Mouse (Mus musculus): Measurements from ENCODE around the gene Tmem18.

Gene Tmem18

GRCm38 (mm10) chr12:30584356-30584740 is at the start of gene Tmem18:
Gene Tmem18 (plus strand): TSS chr12:30584426.
- in situ Hi-C loops (cut with MboI, MseI), result loop anchor here (10.0 to 25.0 kb wide), 6 partner anchors 753 to 1947 kb away; partner anchors contain the start of genes Bcap29 (in 1 of the 2), Cbll1 (in 1 of the 2), Rnaseh1 (in 1 of the 2) and Rps7 (in 1 of the 2)

- in situ Hi-C loops (cut with MboI, MseI), result no loop called here
Measured at GRCm38 (mm10) chr12:30557349-30557748, 26.9 kb upstream of the Tmem18 start.

GRCm38 (mm10) chr12:30561411-30561810 is 22.8 kb upstream of the Tmem18 start:
- in situ Hi-C loops (cut with MboI, MseI), result no loop called here

GRCm38 (mm10) chr12:30572075-30572474 is 12.2 kb upstream of the Tmem18 start:
- in situ Hi-C loops (cut with MboI, MseI), result loop anchor here (5.0 to 10.0 kb wide), 2 partner anchors 510 to 527 kb away; no protein-coding TSS in a partner anchor

GRCm38 (mm10) chr12:30575952-30576351 is 8.3 kb upstream of the Tmem18 start:
- in situ Hi-C loops (cut with MboI, MseI), result loop anchor here (5.0 to 25.0 kb wide), 6 partner anchors 531 to 1939 kb away; partner anchors contain the start of genes Rnaseh1 (in 1 of the 2) and Rps7 (in 1 of the 2)

DNA sequence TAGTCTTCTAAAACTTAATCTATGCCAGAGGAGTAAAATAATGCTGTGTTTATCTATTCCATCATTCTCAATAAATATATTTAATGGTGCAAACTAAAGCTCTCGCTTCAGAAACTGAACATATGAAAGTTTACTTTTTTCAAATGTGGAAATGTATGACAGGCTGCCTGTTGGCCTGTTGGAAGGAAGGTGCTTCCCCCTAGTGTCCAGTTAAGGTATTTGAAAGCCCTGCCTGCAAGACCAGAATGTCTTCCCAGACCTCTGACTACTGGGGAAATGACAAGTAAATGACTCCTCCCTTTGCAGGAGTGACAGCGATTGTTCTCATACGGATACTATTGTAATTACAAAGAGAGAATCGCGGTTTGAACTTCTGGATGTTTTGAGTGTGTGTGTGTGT is 6.2 kb upstream of the Tmem18 start:
- in situ Hi-C loops (cut with MboI, MseI), result loop anchor here (5.0 to 25.0 kb wide), 6 partner anchors 533 to 1941 kb away; partner anchors contain the start of genes Rnaseh1 (in 1 of the 2) and Rps7 (in 1 of the 2)

DNA sequence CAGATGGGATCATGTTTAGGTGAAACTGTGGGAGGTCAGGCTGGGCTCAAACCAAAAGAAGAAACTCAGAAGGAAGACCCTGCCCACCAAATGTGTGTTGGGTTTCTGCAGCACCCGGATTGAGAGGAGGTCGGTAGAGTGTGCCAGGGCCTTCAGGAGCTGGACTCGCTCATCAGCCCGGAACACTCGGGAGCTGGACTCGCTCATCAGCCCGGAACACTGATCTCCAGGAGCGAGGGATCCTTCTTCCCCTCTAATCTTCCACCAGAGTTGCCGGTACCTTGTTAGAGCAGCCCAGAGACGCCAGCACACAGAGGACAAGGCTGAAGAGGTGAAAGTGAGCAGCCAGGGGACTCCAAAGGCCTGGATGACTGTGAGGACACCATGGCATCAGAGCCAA is 2.9 kb upstream of the Tmem18 start:
- in situ Hi-C loops (cut with MboI, MseI), result loop anchor here (10.0 to 25.0 kb wide), 6 partner anchors 756 to 1944 kb away; partner anchors contain the start of genes Bcap29 (in 1 of the 2), Cbll1 (in 1 of the 2), Rnaseh1 (in 1 of the 2) and Rps7 (in 1 of the 2)

DNA sequence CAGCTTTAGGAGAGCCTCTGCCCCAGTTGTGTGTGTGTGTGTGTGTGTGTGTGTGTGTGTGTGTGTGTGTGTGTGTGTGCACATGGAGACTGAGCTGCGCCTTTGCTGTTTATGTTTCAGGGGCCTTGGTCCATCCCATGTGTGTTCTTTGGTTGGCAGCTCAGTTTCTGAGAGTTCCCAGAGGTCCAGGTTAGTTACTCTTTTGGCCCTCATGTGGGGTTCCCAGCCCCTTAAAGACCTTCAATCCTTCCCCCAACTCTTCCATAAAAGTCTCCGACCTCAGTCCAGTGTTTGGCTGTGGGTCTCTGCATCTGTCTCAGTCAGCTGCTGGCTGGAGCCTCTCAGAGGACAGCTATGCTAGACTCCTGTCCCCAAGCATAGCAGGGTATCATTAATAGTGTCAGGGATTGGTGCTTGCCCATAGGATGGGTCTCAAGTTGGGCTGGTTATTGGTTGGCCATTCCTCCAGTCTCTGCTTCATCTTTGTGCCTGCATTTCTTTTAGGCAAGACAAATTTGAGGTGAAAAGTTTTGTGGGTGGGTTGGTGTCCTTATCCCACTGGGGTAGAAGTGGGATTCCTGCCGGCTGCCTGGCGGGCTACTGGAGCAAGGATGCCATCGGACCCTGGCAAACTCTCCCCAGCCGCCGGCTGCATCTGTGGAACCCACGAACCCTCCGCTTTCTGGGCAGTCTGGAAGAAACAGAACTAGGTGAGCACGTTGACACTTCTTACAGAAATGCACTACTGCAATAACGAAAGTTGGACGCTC is 455 bp upstream of the Tmem18 start:
- in situ Hi-C loops (cut with MboI, MseI), result loop anchor here (10.0 to 25.0 kb wide), 6 partner anchors 754 to 1946 kb away; partner anchors contain the start of genes Bcap29 (in 1 of the 2), Cbll1 (in 1 of the 2), Rnaseh1 (in 1 of the 2) and Rps7 (in 1 of the 2)

DNA sequence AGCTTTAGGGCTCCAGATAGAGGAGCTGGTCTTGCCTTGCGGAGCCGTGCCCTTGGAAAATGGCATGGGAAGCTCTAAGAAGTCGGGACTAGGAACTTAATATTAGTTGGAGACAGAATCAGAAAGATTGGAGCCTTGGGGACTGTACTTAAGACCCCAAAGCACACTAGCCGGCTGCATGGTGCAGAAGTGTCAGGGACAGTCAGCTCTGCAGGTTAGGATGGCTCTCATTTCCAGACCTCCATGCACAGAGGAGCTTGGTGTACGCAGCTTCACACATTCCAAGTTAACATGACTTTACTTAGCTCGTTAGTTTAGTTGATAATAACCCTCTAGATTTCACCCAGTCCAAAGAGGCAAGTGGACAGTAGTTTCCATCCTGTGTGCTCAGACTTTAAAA is 637 bp downstream of the Tmem18 start:
- in situ Hi-C loops (cut with MboI, MseI), result loop anchor here (10.0 to 25.0 kb wide), 6 partner anchors 752 to 1948 kb away; partner anchors contain the start of genes Bcap29 (in 1 of the 2), Cbll1 (in 1 of the 2), Rnaseh1 (in 1 of the 2) and Rps7 (in 1 of the 2)

DNA sequence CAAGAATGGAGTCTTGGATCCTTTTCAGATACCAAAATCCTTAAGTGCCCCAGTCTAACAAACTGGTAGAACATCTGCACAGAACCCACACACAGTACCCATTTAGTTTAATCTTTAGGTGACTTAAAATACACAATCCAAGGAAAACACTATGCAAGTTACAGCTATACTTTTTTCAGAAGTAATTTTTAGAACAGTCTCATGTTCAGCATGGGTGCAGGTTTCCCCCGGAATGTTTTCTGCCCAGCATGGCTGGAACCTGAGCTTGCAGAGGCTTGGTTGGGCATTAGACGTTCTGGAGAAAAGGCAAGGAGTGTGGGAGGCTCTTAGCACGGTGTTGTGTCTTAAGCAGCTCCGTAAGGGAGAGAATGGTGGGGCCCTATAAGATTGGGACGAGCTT is 7.6 kb downstream of the Tmem18 start:
- in situ Hi-C loops (cut with MboI, MseI), result loop anchor here (10.0 to 25.0 kb wide), 6 partner anchors 323 to 1997 kb away; partner anchors contain the start of genes Acp1 (in 1 of the 2), Rnaseh1 (in 1 of the 2), Rps7 (in 1 of the 2) and Sh3yl1 (in 1 of the 2)

DNA sequence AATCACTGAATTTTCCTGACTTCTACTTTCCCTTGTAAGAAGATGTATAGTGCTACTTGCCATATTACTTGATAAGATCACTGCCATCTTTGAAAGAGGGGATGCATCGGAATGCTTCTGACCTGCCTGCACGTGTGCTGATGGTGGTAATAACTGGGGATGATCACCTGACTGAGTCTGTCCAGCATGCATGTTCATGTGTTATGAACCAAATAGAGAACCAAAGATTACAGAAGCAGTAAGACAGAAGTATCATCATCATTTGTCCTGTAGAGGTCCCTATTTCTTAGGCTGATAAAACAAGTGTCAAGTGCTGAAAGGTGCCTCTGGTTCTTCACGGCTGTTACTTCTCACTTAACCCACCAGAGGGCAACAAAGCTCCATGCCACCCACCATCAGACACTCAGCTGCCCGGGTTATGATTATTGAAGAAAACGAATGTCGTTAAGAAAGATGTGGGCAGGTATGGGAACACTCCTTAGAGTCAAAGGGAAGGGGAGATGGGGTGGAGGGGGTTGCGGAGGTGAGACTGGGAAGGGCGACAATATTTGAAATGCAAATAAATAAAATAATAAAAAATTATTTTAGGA is 12.7 kb downstream of the Tmem18 start:
- in situ Hi-C loops (cut with MboI, MseI), result loop anchor here (5.0 to 25.0 kb wide), 9 partner anchors 285 to 2002 kb away; partner anchors contain the start of genes Acp1 (in 1 of the 2), Alkal2 (in 1 of the 2), Rnaseh1 (in 1 of the 2) and Rps7 (in 1 of the 2)

- in situ Hi-C loops (cut with MboI, MseI), result loop anchor here (5.0 to 25.0 kb wide), 9 partner anchors 283 to 2004 kb away; partner anchors contain the start of genes Acp1 (in 1 of the 2), Alkal2 (in 1 of the 2), Rnaseh1 (in 1 of the 2) and Rps7 (in 1 of the 2)
Measured at GRCm38 (mm10) chr12:30598955-30599354, 14.7 kb downstream of the Tmem18 start.

DNA sequence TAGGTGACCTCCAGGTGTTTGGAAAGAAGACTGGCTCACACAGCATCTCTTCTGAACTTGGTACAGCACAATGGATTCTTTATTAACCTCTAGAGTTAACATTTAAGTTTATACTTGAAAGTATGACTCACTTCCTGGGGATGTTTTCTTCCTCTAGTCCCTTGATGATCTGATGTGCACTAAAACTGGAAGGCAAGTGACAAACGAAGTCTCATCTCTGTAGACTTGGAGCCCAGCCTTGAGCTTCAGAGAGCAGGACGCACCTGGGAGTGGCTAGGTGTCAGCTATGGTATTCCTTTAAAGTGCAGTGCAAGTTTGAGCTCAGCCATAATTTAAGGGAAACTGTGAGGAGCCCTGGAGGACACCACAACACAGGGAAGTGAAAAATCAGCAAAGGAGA is 15.2 kb downstream of the Tmem18 start:
- in situ Hi-C loops (cut with MboI, MseI), result loop anchor here (5.0 to 25.0 kb wide), 9 partner anchors 283 to 2005 kb away; partner anchors contain the start of genes Acp1 (in 1 of the 2), Alkal2 (in 1 of the 2), Rnaseh1 (in 1 of the 2) and Rps7 (in 1 of the 2)

DNA sequence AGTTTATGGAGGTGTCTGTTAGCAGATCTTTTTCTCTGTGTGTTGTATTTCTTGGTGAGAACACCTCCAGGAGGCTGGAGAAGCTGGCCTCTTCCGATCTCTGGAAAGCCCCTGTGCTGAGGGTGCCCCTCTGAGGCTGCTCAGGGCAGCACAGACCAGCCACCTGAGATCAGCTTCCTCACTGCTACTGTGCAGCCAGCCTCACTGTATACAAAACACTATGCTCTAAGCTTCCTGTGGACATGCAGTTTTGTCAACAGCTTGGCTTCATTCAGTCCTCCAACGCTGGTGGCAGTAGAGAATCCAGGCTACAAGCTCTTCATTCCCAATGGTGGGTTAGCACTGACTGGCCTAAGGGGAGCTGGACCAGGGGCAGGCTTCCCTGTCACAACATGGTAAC is 15.8 kb downstream of the Tmem18 start:
- in situ Hi-C loops (cut with MboI, MseI), result loop anchor here (5.0 to 25.0 kb wide), 9 partner anchors 282 to 2005 kb away; partner anchors contain the start of genes Acp1 (in 1 of the 2), Alkal2 (in 1 of the 2), Rnaseh1 (in 1 of the 2) and Rps7 (in 1 of the 2)

DNA sequence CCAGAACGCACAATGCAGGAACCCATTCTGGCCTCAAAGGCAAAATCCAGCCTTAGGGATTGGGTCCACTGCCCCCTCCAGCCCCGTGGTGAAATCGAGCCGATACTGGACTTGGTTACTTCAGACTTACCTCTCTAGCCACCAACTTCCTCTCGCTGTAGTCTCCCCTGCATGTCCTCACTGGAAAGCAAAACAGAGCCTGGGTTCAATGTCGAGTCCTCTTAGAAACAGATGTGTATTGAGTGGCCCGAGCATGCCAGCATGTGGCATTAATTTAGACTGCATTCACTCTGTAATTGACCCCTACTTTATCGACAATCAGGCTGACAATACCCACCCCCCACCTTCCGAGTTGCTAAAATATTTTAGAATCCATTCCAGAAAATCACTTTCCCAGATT is 19.8 kb downstream of the Tmem18 start:
- in situ Hi-C loops (cut with MboI, MseI), result no loop called here

DNA sequence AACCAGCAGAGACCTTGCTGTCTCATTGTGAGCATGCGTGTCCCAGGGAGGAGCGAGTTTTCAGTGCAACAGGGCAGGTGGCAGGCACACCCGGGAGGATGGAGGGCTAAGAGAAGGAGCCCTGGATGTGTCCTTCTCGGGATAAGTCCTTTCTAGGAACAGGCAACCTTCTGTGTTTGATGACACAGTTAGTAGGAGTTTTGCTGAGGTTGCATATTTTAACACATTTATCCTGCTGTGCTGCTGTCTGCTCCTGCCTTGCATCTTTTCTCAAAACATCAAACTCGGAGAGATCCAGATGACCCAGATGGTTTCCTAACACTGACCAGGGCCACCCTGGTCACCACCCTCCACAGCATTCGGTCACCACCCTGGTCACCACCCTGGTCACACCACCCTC is 20.6 kb downstream of the Tmem18 start:
- in situ Hi-C loops (cut with MboI, MseI), result no loop called here

- in situ Hi-C loops (cut with MboI, MseI), result no loop called here
Measured at GRCm38 (mm10) chr12:30605941-30606340, 21.7 kb downstream of the Tmem18 start.

DNA sequence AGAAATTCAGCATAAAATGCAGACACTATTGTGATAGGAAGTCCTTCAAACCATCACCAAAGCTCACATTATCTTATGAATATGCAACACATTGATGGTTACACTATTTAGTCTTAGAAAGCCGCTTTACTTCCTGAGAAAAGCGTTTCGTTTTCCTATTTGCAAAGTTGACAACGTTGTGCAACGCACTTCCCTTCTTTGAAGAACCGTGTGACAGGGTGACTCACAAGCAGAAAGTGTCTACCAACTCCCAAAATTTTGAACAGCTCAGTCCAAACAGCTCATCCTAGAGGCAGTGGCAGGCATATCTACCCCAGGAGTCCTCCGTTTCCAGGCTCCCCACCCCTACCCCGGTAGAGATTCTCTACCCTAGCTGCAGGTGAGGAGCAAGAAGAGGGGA is 22.5 kb downstream of the Tmem18 start:
- in situ Hi-C loops (cut with MboI, MseI), result no loop called here

GRCm38 (mm10) chr12:30618425-30618824 is 34.2 kb downstream of the Tmem18 start:
- in situ Hi-C loops (cut with MboI, MseI), result no loop called here

- in situ Hi-C loops (cut with MboI, MseI), result no loop called here
Measured at GRCm38 (mm10) chr12:30628466-30628865, 44.2 kb downstream of the Tmem18 start.

DNA sequence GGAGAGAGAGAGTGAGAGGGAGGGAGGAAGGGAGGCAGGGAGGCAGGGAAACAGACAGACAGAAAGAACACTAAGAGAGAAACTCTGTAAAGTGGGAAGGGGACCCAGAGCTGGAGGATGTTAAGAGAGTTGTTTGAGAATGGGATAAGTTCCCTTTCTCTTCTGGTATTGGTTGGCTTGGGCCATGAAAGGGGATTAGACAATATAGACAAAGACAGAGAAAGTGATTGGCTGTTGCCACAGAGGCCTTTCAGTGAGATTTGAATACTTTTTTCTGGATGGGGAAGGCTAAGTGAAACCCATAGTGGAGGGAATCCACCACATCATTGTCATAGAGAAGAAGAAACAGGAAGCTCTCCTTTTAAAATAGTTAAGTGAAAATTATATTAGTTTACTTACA is 50.3 kb downstream of the Tmem18 start:
- in situ Hi-C loops (cut with MboI, MseI), result no loop called here

Data from T-helper 17 cell (primary cell).